Mouse (Mus musculus) layer of hippocampus, postnatal 36 days (tissue): ENCODE data around the gene Gm21992. TPM values are rescaled to one million over a fixed set of nuclear protein-coding genes. Genes with fewer than 3 reads are reported as not detected.

Experiments
- DNase-seq, 2 experiments: peaks; one replicate each; pipeline ENCODE4 v3.0.0; 2022
- total RNA-seq, 2 experiments: library from RNA; stranded (reverse); gene quantifications; 2 replicates each; pipeline ENCODE4 v1.2.3; 2021

Gm21992 gene
- total RNA-seq, 2 experiments from 2014 or later = 17.3 to 19.8 TPM

DNA sequence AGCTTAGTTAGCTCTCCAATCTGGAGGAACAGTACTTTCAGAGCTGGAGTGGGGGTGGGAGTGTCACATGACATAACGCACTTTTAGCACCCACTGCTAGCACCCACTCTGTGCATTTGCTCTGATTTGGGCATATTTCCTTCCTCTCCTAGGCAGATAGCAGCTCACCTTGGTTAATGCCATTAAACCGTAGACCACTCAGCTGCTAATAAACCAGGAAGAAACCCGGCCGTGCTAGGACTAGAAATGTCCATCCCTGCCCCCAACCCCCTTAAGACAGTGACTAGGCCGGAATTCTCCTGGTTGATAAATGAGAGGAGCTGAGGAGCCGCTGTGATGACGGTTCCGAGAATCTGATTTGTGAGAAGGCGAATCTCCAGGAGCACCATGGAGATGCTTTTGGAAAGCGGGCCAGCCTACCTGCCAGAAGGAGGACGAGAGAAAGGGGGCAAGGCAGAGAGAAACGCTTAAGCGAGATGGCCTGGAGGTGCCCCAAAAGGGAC lies 100.3 kb downstream of the Gm21992 start, which contains the start of gene Sptbn2:
Sptbn2 (plus strand) TSS at position 70 of the 503 bp plus-strand sequence.
- peak; percentile 72 to 81 for DNase-seq

DNA sequence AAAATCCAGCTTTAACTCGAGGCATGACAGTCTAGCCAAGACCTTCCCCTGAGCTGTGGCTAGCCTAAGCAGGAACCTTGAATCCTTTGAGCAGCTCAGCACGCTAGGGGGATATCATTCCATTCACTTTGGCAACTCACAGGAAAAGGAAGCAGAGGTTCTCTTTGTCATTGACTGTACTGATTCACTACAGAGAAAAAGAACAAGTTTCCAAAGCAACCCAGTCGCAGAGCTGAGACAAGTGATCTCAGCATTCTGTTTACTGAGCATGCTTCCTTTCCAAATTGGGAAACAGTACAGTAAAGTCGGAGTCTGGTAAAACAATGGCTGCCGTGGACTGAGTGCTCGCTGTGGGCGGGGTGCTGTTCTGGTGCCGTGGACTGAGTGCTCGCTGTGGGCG lies 102.6 kb downstream of the Gm21992 start:
- no peak for DNase-seq

DNA sequence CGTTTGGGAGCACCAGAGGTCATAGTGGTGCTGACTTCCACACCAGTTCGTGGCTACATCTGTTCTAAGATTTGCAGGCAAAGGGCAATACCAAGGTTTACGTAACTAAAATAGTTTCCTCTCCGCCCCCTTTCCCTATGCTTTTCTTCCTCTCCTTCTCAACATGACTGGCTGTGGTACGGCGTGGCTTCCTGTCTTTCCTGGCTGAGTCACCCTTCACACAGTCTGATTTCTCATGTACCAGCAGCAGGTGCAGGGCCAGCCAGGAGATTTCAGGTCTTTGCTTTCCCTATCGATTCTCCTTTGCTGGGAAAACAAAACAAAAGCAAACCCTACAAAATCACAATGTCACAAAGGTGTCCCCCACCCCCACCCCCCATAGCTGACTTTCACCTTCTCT lies 110.2 kb downstream of the Gm21992 start:
- no peak for DNase-seq

DNA sequence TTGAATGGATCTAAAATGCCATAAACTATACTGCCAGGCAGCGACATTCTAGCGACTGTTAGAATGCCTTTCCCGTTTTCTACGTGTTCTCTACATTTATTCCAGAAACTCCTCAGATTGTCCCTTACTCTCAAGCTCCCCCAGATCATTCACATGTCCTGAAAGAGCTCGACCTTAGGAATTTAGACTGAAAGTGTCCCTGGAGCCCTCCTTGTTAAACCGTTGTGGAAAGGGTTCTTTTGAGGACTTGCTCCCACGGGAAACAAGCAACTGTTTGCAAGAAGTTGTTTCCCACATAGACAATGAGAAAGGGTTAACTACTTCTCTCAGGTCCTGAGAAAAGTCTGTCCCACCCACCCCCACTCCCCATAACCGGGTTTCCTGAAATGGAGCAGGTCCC lies 110.8 kb downstream of the Gm21992 start:
- no peak for DNase-seq

DNA sequence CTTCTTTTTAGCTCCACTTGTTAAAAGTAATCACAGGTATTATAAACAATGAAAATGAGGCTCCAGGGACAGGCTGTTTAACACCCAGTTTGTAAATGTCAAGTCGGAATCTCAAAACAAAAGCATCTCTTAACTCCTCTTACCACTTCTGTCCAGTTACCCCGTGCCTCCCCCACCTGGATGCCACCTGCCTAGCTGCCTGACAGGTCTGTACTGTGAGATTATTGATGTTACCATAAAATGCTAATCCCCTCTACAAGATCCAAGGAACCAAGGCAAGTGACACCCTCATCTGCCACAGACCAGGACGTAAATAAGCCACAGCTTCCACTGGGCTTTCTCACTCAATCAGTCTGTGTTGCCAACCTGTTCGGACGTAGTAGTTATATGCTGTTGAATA lies 111.6 kb downstream of the Gm21992 start:
- DNase-seq = no peak

DNA sequence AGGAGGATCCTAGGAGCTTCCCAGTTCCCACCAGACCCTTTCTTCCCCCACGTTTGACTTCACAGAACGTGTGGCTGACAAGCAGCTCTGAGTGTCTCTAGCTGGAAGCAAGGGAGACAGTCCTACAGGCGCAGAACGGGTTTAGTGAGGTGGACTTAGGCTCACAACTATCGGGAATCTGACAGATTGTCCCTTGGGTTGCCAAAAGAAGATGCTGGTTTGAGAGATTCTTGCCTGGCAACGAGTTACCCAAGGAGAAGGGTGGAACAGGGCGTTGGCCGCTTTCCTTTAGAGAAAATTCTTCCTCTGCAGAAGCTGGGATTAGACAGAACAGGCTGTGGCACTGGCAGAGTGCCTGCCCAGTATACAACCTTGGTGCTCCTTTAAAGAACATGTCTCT lies 112.6 kb downstream of the Gm21992 start:
- peak in 1 of 2 experiments; percentile 44 for DNase-seq

DNA sequence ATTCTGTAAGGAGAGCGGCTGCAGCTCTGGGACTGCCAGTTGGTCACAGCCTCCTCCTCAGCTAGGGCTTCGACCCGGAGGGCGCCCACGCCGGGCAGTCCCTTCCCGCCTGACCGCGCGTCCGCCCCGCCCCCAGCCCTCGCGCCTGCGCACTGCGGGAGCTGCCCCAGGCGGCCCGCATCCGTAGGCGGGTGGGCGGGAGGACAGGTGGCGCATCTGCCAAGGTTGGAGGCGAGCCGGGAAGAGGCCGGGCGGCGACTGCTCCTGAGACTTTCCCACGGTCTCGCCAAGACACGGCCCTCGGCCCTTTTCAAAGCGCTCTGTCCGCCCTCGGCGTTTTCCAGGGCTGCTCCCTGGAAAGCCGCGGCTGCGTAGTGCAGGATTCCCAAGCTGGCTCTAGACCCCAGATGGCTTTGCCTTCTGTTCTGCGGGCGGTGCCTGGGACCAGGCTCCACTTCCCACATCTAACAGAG lies 113.2 kb downstream of the Gm21992 start, which contains the start of gene Gm960:
Gm960 (minus strand) TSS at position 464 of the 473 bp plus-strand sequence.
- DNase-seq = peak; percentile 86 to 88

DNA sequence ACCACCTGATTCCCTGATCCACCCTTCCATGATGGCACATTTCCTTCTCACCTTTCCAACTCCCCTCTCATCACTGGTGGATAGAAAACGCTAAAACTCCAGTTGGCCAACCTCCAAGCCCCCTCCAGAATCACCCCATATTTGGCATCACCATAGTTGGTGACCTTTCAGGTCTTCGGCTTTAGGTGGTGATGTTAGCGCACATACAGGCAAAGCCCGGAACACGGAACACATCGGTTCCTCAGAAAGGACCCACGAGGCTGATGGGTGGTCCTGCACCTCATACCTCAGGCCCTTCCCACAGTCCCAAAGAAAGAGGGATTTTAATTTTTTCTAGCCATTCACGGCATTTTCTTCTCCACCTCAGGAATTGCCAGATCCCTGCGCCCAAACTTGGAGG lies 113.7 kb downstream of the Gm21992 start:
- no peak for DNase-seq

DNA sequence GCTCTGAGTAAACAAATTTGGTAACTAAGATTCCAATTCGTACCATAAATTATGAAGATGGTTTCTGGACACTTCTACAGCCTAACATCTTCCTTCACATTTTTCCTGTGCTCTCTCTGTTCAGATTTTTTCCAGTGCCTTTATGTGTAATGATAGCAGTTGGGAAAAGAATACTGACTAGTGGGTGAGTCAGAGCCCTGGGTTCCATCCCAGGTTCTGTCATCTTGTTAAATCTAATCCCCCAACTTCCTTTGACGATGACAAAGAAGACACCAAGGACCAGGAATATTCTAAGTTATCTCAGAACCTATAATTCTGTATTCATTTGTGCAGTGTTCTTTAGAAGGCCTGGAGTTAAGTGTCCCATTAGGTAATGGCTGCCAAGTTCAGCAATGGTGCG lies 114.3 kb downstream of the Gm21992 start:
- DNase-seq = no peak

DNA sequence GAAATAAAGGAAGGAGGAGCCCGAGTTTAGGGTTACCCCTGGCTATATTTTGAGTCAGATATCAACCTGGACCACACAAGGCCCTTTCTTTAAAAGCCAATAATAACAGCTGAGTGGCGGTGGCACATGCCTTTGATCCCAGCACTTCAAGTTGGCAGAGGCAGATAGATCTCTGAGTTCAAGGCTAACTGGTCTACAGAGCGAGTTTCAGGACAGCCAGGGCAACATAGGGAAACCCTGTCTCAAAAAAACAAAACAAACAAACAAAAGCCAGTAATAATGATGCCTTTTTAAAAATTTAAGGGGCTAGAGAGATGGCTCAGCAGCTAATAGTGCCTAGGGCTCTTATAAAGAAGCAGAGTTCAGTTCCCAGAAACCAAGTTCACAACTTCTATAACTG lies 117.1 kb downstream of the Gm21992 start:
- no peak for DNase-seq

Other genes with a start within 250 kb of the Gm21992 start
- gene Lrfn4, start 195.9 kb downstream of the Gm21992 start, total RNA-seq = 10 to 100 TPM; 35.0 to 35.3 TPM
- 10 to 100 TPM; 23.9 to 26.0 TPM for gene Rce1, start 186.0 kb downstream of the Gm21992 start, total RNA-seq
- 1 to 10 TPM; 1.4 to 1.7 TPM for gene Gm960, start 112.9 kb downstream of the Gm21992 start, total RNA-seq
- 100 to 1,000 TPM; 575 to 585 TPM for gene Sptbn2, start 100.4 kb downstream of the Gm21992 start, total RNA-seq
- 10 to 100 TPM; 17.4 to 20.2 TPM for gene Rbm4b, start 55.1 kb downstream of the Gm21992 start, total RNA-seq
- 10 to 100 TPM; 88.2 to 89.6 TPM for gene Rbm4, start 17.7 kb downstream of the Gm21992 start, total RNA-seq
- 10 to 100 TPM; 56.3 to 62.7 TPM for gene Rbm14, start within 50 bp of the Gm21992 start, total RNA-seq
- 10 to 100 TPM; 36.6 to 37.1 TPM for gene Ccs, start 27.7 kb upstream of the Gm21992 start, total RNA-seq
- gene Ccdc87, start 27.8 kb upstream of the Gm21992 start, total RNA-seq = 1 to 10 TPM; 1.6 to 2.0 TPM
- 100 to 1,000 TPM; 102 to 112 TPM for gene Ctsf, start 43.5 kb upstream of the Gm21992 start, total RNA-seq
- 1 to 10 TPM in 1 of 2 experiments, under 1 TPM in 1; 0.87 to 1.4 TPM for gene Actn3, start 66.3 kb upstream of the Gm21992 start, total RNA-seq
- gene Zdhhc24, start 67.1 kb upstream of the Gm21992 start, total RNA-seq = 10 to 100 TPM; 26.4 to 27.1 TPM
- gene Bbs1, start 95.0 kb upstream of the Gm21992 start, total RNA-seq = 10 to 100 TPM; 38.3 to 41.7 TPM
- gene Dpp3, start 116.7 kb upstream of the Gm21992 start, total RNA-seq = 10 to 100 TPM; 39.0 to 41.6 TPM
- 10 to 100 TPM; 19.5 to 24.4 TPM for gene Peli3, start 131.5 kb upstream of the Gm21992 start, total RNA-seq
- gene Mrpl11, start 150.5 kb upstream of the Gm21992 start, total RNA-seq = 10 to 100 TPM; 56.7 to 61.6 TPM
- gene Npas4, start 178.7 kb upstream of the Gm21992 start, total RNA-seq = 1 to 10 TPM; 4.8 to 6.4 TPM
- gene Slc29a2, start 212.2 kb upstream of the Gm21992 start, total RNA-seq = 10 to 100 TPM; 15.2 to 15.3 TPM
- 100 to 1,000 TPM; 110 to 126 TPM for gene B4gat1, start 227.2 kb upstream of the Gm21992 start, total RNA-seq
- 1 to 10 TPM; 4.5 to 5.0 TPM for gene AC124502.3, start 227.3 kb upstream of the Gm21992 start, total RNA-seq
- gene Brms1, start 229.7 kb upstream of the Gm21992 start, total RNA-seq = 10 to 100 TPM; 20.2 to 20.8 TPM
- gene Rin1, start 238.9 kb upstream of the Gm21992 start, total RNA-seq = 100 to 1,000 TPM; 111 to 113 TPM